Comparison of ENCODE assay signal across 8 mouse cellular contexts in the genomic region with DNA sequence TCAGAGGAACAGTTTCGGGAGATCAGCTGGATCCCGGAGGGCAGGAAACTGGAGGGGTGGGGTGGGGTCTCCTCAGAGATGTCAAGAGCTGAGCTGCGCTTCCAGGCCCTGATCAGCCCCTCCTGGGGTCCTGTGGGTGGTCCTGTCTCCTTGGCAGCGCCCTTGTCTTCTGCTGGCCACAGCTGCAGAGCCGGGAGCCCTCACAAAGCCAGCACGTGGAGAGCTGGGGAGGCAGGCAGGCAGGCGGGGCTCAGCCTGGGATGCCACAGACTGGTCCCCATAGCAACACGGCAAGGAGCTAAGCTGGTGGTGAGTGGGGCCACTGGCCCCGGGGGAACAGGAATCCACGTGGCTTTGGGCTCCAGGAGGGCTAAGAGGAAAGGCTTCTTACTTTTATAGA. TPM values are rescaled to one million over a fixed set of nuclear protein-coding genes. Genes with fewer than 3 reads are reported as not detected.
A peak's percentile ranks its signal among the peaks of the same experiment; 100 is the strongest.
DNase-seq lines count a peak whose midpoint lies in the region; ATAC-seq lines count a peak whose summit lies in the region.

TSS of gene Fgd3 (minus strand) at position 272 of the 400 bp plus-strand sequence.

- no peaks in the 10 kb centered on the region for H3K36me3 ChIP-seq in forebrain, embryonic 11.5 days (ENCODE audit: control insufficient read depth, insufficient read depth, low read length)
- H3K36me3 ChIP-seq in hindbrain, embryonic 16.5 days (ENCODE audit: control insufficient read depth, insufficient read depth, low read length) = no peaks in the 10 kb centered on the region
- H3K36me3 ChIP-seq in limb, embryonic 10.5 days = no peaks in the 10 kb centered on the region
- H3K36me3 ChIP-seq in neural tube, embryonic 13.5 days = no peaks in the 10 kb centered on the region

- peak within 1 kb of the TSS; percentile 57 for H3K4me2 ChIP-seq in forebrain, embryonic 11.5 days (ENCODE audit: low read depth, low read length, severe bottlenecking)
- H3K4me2 ChIP-seq in hindbrain, embryonic 16.5 days (ENCODE audit: low read length) = peak within 1 kb of the TSS; percentile 59
- H3K4me2 ChIP-seq in neural tube, embryonic 13.5 days = peak within 1 kb of the TSS; percentile 57

- H3K4me1 ChIP-seq in forebrain, embryonic 11.5 days (replicated peaks; ENCODE audit: control insufficient read depth, insufficient read depth, low read length) = peaks cover 16% of the 10 kb centered on the region
- peaks cover 6% of the 10 kb centered on the region for H3K4me1 ChIP-seq in hindbrain, embryonic 16.5 days (ENCODE audit: control insufficient read depth, insufficient read depth, low read depth, low read length)
- H3K4me1 ChIP-seq in limb, embryonic 10.5 days = peaks cover 21% of the 10 kb centered on the region
- peaks cover 63% of the 10 kb centered on the region for H3K4me1 ChIP-seq in neural tube, embryonic 13.5 days (replicated peaks)

- peak within 1 kb of the TSS; percentile 22 for H3K4me3 ChIP-seq in forebrain, embryonic 11.5 days (ENCODE audit: low read depth, low read length)
- peak within 1 kb of the TSS; percentile 39 for H3K4me3 ChIP-seq in hindbrain, embryonic 16.5 days (ENCODE audit: low read length)
- peak within 1 kb of the TSS; percentile 47 for H3K4me3 ChIP-seq in limb, embryonic 10.5 days
- H3K4me3 ChIP-seq in neural tube, embryonic 13.5 days = peak within 1 kb of the TSS; percentile 36

- WGBS in forebrain, embryonic 11.5 days = 2% methylated on average over 10 of the region's 10 CpGs
- 1% methylated on average over 10 of the region's 10 CpGs for WGBS in hindbrain, embryonic 16.5 days
- WGBS in limb, embryonic 10.5 days = 10% methylated on average over 10 of the region's 10 CpGs
- 0% methylated on average over 10 of the region's 10 CpGs for WGBS in neural tube, embryonic 13.5 days

- peak within 1 kb of the TSS; percentile 4; the same call in 1 of the 2 replicates for H3K27ac ChIP-seq in forebrain, embryonic 11.5 days (ENCODE audit: low read depth, low read length)
- 0 out of 2 replicates have a peak within 1 kb of the TSS, but pooled peaks have one; percentile 7 for H3K27ac ChIP-seq in hindbrain, embryonic 16.5 days (ENCODE audit: low read depth, low read length)
- H3K27ac ChIP-seq in limb, embryonic 10.5 days = peak within 1 kb of the TSS; percentile 83
- H3K27ac ChIP-seq in neural tube, embryonic 13.5 days (replicated peaks) = peak within 1 kb of the TSS; percentile 64

- peak within 1 kb of the TSS; percentile 59 for H3K9ac ChIP-seq in forebrain, embryonic 11.5 days (ENCODE audit: low read length)
- peak within 1 kb of the TSS; percentile 60 for H3K9ac ChIP-seq in hindbrain, embryonic 16.5 days (ENCODE audit: low read depth, low read length)
- H3K9ac ChIP-seq in neural tube, embryonic 13.5 days = peak within 1 kb of the TSS; percentile 63

- DNase-seq in cerebellum, postnatal 14 days = peak; percentile 35 to 45
- no peak for DNase-seq in cerebellum, postnatal 36 days
- DNase-seq in ZHBTc4 (ENCODE audit: low read depth, low spot score) = peak; percentile 33
- peak; percentile 90 for DNase-seq in forebrain, embryonic 11.5 days (ENCODE audit: low spot score)
- peak; percentile 70 for DNase-seq in limb, embryonic 10.5 days (ENCODE audit: low spot score)
- DNase-seq in thymus, postnatal 36 days = no peak

- peaks cover 2% of the 10 kb centered on the region; the same call in 1 of the 2 replicates for H3K27me3 ChIP-seq in forebrain, embryonic 11.5 days (ENCODE audit: control insufficient read depth, insufficient read depth, low read length)
- no peaks in the 10 kb centered on the region for H3K27me3 ChIP-seq in hindbrain, embryonic 16.5 days (replicated peaks; ENCODE audit: control insufficient read depth, insufficient read depth, low read length)
- no peaks in the 10 kb centered on the region for H3K27me3 ChIP-seq in limb, embryonic 10.5 days (ENCODE audit: low read depth, poor library complexity, severe bottlenecking)
- peaks cover 47% of the 10 kb centered on the region for H3K27me3 ChIP-seq in neural tube, embryonic 13.5 days

- no peaks in the 10 kb centered on the region for H3K9me3 ChIP-seq in forebrain, embryonic 11.5 days (ENCODE audit: control insufficient read depth, low read length)
- H3K9me3 ChIP-seq in hindbrain, embryonic 16.5 days (ENCODE audit: control insufficient read depth, low read length) = no peaks in the 10 kb centered on the region
- H3K9me3 ChIP-seq in limb, embryonic 10.5 days (replicated peaks) = no peaks in the 10 kb centered on the region
- H3K9me3 ChIP-seq in neural tube, embryonic 13.5 days = no peaks in the 10 kb centered on the region

- peak; percentile 94 for ATAC-seq in forebrain, embryonic 11.5 days (replicated peaks; ENCODE audit: low FRiP score)
- ATAC-seq in hindbrain, embryonic 16.5 days = peak; percentile 92
- ATAC-seq in neural tube, embryonic 13.5 days (ENCODE audit: low read depth) = peak; percentile 94

RNA-seq across cellular contexts. Expression of gene Fgd3, which starts in this region (rescaled TPM):
- polyA plus RNA-seq in forebrain, embryonic 11.5 days (2014; fragmentation: Nextera tagmentation; extraction: Ambion mirVana) = 1.7 and 2.1 TPM in 2 replicates
- 1.6 TPM in 2 replicates for polyA plus RNA-seq in hindbrain, embryonic 16.5 days (2015; fragmentation: Nextera tagmentation; extraction: Ambion mirVana)
- 0.62 and 0.83 TPM in 2 replicates for polyA plus RNA-seq in limb, embryonic 10.5 days (2016; fragmentation: Nextera tagmentation; extraction: Ambion mirVana)
- polyA plus RNA-seq in neural tube, embryonic 13.5 days (2015; fragmentation: Nextera tagmentation; extraction: Ambion mirVana) = 3.1 and 3.8 TPM in 2 replicates

Comparison
In these comparisons a context has a peak if more than half of its experiments do, and no peak if none do; other contexts are left out.
1. DNase-seq: peak in cerebellum, postnatal 14 days (2 of 2), ZHBTc4 (single experiment) and forebrain, embryonic 11.5 days (single experiment); none in cerebellum, postnatal 36 days (0 of 2) and thymus, postnatal 36 days (0 of 2).
2. Peak in DNase-seq, H3K4me3 ChIP-seq and H3K27ac ChIP-seq in limb, embryonic 10.5 days; RNA of the gene not detected or under 1 TPM.
3. H3K27ac ChIP-seq: peak in every context shown above with its lines; median percentile 83 in limb, embryonic 10.5 days; 64 in neural tube, embryonic 13.5 days; 7 in hindbrain, embryonic 16.5 days; 4 in forebrain, embryonic 11.5 days.
4. Peak in every context shown above with its lines, with median percentiles within 50 percentile points of each other: ATAC-seq, H3K4me2 ChIP-seq, H3K4me3 ChIP-seq and H3K9ac ChIP-seq.